Mouse (Mus musculus): ENCODE results near the gene Syce3.

Syce3 gene

GRCm38 (mm10) chr15:89424621-89425020 is 14.3 kb upstream of the Syce3 start:
- DNase-seq (ENCODE audit: extremely low read depth, low read depth), result no peak

GRCm38 (mm10) chr15:89421938-89422337 is 11.6 kb upstream of the Syce3 start:
- no peak for DNase-seq (ENCODE audit: extremely low read depth, low read depth)

GRCm38 (mm10) chr15:89415282-89415681 is 5.0 kb upstream of the Syce3 start:
- no peak for DNase-seq (ENCODE audit: extremely low read depth, low read depth)

GRCm38 (mm10) chr15:89406691-89407090 is 3.6 kb downstream of the Syce3 start:
- DNase-seq (ENCODE audit: extremely low read depth, low read depth), result no peak

- DNase-seq (ENCODE audit: extremely low read depth, low read depth), result peak; percentile 36
Observed at GRCm38 (mm10) chr15:89404831-89405623, 5.3 kb downstream of the Syce3 start.

- DNase-seq (ENCODE audit: extremely low read depth, low read depth), result no peak
Observed at GRCm38 (mm10) chr15:89402471-89402870, 7.8 kb downstream of the Syce3 start.

- DNase-seq (ENCODE audit: extremely low read depth, low read depth), result no peak
Observed at GRCm38 (mm10) chr15:89399716-89400115, 10.6 kb downstream of the Syce3 start.

GRCm38 (mm10) chr15:89398146-89398545 is 12.2 kb downstream of the Syce3 start:
- no peak for DNase-seq (ENCODE audit: extremely low read depth, low read depth)

- DNase-seq (ENCODE audit: extremely low read depth, low read depth), result no peak
Observed at GRCm38 (mm10) chr15:89396883-89397282, 13.4 kb downstream of the Syce3 start.

GRCm38 (mm10) chr15:89390081-89390480 is 20.2 kb downstream of the Syce3 start:
- no peak for DNase-seq (ENCODE audit: extremely low read depth, low read depth)

- DNase-seq (ENCODE audit: extremely low read depth, low read depth), result no peak
Observed at GRCm38 (mm10) chr15:89387127-89387526, 23.2 kb downstream of the Syce3 start.

GRCm38 (mm10) chr15:89384617-89385016 is 25.7 kb downstream of the Syce3 start, which contains the start of gene Klhdc7b:
Klhdc7b (plus strand) TSS chr15:89384917.
- DNase-seq (ENCODE audit: extremely low read depth, low read depth), result no peak

- peak; percentile 73 for DNase-seq (ENCODE audit: extremely low read depth, low read depth)
Observed at GRCm38 (mm10) chr15:89379429-89379828, 30.9 kb downstream of the Syce3 start.

- DNase-seq (ENCODE audit: extremely low read depth, low read depth), result no peak
Observed at GRCm38 (mm10) chr15:89378831-89379401, 31.4 kb downstream of the Syce3 start, which contains the start of gene Odf3b. Odf3b (minus strand) TSS chr15:89379282.

- DNase-seq (ENCODE audit: extremely low read depth, low read depth), result no peak
Observed at GRCm38 (mm10) chr15:89377938-89378828, 32.1 kb downstream of the Syce3 start.

GRCm38 (mm10) chr15:89377362-89377761 is 32.9 kb downstream of the Syce3 start:
- no peak for DNase-seq (ENCODE audit: extremely low read depth, low read depth)

- no peak for DNase-seq (ENCODE audit: extremely low read depth, low read depth)
Observed at GRCm38 (mm10) chr15:89376957-89377356, 33.3 kb downstream of the Syce3 start, which contains the start of gene Tymp. Tymp (minus strand) TSS chr15:89377039.

GRCm38 (mm10) chr15:89376040-89376439 is 34.3 kb downstream of the Syce3 start:
- no peak for DNase-seq (ENCODE audit: extremely low read depth, low read depth)

GRCm38 (mm10) chr15:89374801-89375534 is 35.3 kb downstream of the Syce3 start:
- no peak for DNase-seq (ENCODE audit: extremely low read depth, low read depth)

GRCm38 (mm10) chr15:89374340-89374739 is 36.0 kb downstream of the Syce3 start:
- no peak for DNase-seq (ENCODE audit: extremely low read depth, low read depth)

- DNase-seq (ENCODE audit: extremely low read depth, low read depth), result peak; percentile 70
Observed at GRCm38 (mm10) chr15:89373762-89374248, 36.5 kb downstream of the Syce3 start, which contains the start of gene Sco2. Sco2 (minus strand) TSS chr15:89373846.

Data from MEL-GATA-1-ER (cell line).